Mouse (Mus musculus) neural tube, embryonic 11.5 days (tissue): ENCODE measurements at regions not wholly inside any gene's neighbourhood (a gene's known extent, or its start where the extent isn't known, plus 50 kb on each side); places are given as distances from the start of the nearest gene placed in this dataset.
A peak's percentile ranks its signal among the peaks of the same experiment; 100 is the strongest.

Experiments used
- ATAC-seq: fragments of 200-750 bp; cut with Nextera tagmentation; 2 replicates; pipeline ENCODE4 v1.8.0; 2017; ENCODE audit warnings: moderate number of reproducible peaks, mild to moderate bottlenecking, moderate TSS enrichment, moderate library complexity; ENCODE audit not compliant: insufficient read depth, low FRiP score, low TSS enrichment
- DNase-seq: peaks from one replicate; pipeline ENCODE4 v3.0.0-alpha.2; 2015; ENCODE audit warnings: low spot score
- H3K27ac ChIP-seq: fragments of 300-500 bp; sonication (generic); 2 replicates; pipeline ENCODE4 v1.5.1; 2014; ENCODE audit warnings: low read depth, mild to moderate bottlenecking, low read length
- H3K27me3 ChIP-seq: fragments of 300-500 bp; sonication (generic); 2 replicates; pipeline ENCODE4 v1.6.1; 2014; ENCODE audit warnings: mild to moderate bottlenecking, low read length, mixed read lengths; ENCODE audit not compliant: control insufficient read depth, insufficient read depth
- H3K36me3 ChIP-seq: fragments of 300-500 bp; sonication (generic); 2 replicates; pipeline ENCODE4 v1.6.1; 2014; ENCODE audit warnings: mild to moderate bottlenecking, low read length, moderate library complexity, mixed read lengths; ENCODE audit not compliant: control insufficient read depth, insufficient read depth
- H3K4me1 ChIP-seq: fragments of 300-500 bp; sonication (generic); 2 replicates; pipeline ENCODE4 v1.6.1; 2014; ENCODE audit warnings: low read length, mixed read lengths; ENCODE audit not compliant: control insufficient read depth, insufficient read depth
- H3K4me2 ChIP-seq: fragments of 300-500 bp; sonication (generic); 2 replicates; pipeline ENCODE4 v1.6.1; 2014; ENCODE audit warnings: low read depth, mild to moderate bottlenecking, moderate library complexity
- H3K4me3 ChIP-seq: fragments of 300-500 bp; sonication (generic); 2 replicates; pipeline ENCODE4 v1.5.1; 2014; ENCODE audit warnings: low read depth, low read length
- H3K9ac ChIP-seq: fragments of 300-500 bp; sonication (generic); 2 replicates; pipeline ENCODE4 v1.6.1; 2014; ENCODE audit warnings: mild to moderate bottlenecking, low read length
- H3K9me3 ChIP-seq: fragments of 300-500 bp; sonication (generic); 2 replicates; pipeline ENCODE4 v1.6.1; 2016; ENCODE audit warnings: low read length; ENCODE audit not compliant: control insufficient read depth
- WGBS: fragments of 180-500 bp; shearing (Covaris S2); extraction: QIAGEN DNeasy Blood & Tissue Kit; methylation state at CpG from one replicate; pipeline ENCODE4 v1.1.7; 2014; 5-methylcytosine and 5-hydroxymethylcytosine counted together

DNA sequence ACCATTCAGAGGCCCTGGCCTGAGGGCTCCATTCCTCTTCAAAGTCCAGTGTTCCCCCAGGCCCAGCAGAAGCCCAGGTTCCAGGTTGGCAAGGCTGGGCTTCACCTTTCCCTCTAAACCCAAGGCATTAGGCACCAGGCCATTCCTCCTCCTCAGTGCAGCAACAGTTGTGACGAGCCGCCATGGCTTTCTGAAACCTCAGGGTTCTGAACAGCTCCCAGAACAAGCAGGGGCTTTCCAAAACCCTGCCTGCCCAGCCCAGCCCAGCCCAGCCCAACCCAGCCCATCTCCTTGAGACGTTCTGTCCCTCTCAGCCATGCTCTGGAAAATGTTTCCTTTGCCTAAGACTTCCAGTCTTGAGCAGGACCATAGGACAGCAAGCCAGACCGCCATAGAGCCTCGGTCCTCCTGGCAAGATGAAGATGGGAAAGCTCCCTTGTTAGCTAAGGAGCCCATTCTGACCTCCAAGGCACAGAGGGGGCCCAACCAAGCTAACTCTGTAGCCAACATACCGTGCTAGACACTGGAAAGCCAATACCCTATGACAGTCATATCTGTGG is 89.8 kb downstream of the Zfp36l2 start:
- H3K27ac ChIP-seq: no peak overlapping the region
- no peaks in the 10 kb centered on the region for H3K27me3 ChIP-seq
- DNase-seq (no peak), ATAC-seq (no peak)
- H3K4me2 ChIP-seq: no peak overlapping the region
- no peak overlapping the region for H3K9ac ChIP-seq
- H3K4me1 ChIP-seq: peaks cover 16% of the 10 kb centered on the region
- H3K9me3 ChIP-seq: no peaks in the 10 kb centered on the region
- H3K36me3 ChIP-seq: no peaks in the 10 kb centered on the region
- no peak overlapping the region for H3K4me3 ChIP-seq
- 89% methylated on average over 6 of the region's 6 CpGs for WGBS

DNA sequence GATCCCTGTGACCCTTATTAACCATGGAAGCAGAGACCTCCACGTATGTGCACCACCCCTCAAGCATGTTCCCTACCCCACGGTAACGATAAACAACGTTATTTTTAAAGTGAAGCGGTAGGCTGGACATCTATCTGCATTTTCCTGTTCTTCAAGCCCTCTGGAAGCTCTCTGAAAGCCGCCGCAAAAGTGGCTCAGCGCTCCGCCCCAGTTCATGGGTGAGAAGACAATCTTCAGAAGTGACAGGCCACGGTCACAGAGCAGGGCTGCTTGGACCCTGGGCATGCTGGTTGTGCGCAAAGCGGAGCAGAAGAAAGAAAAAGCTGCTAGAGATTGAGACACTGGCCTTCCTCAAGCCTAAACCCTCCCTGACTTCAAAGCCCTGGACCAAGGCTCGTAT is 90.5 kb downstream of the Zfp36l2 start:
- DNase-seq: peak; percentile 32
- no peak overlapping the region for H3K4me3 ChIP-seq
- 62% methylated on average over 13 of the region's 13 CpGs for WGBS

DNA sequence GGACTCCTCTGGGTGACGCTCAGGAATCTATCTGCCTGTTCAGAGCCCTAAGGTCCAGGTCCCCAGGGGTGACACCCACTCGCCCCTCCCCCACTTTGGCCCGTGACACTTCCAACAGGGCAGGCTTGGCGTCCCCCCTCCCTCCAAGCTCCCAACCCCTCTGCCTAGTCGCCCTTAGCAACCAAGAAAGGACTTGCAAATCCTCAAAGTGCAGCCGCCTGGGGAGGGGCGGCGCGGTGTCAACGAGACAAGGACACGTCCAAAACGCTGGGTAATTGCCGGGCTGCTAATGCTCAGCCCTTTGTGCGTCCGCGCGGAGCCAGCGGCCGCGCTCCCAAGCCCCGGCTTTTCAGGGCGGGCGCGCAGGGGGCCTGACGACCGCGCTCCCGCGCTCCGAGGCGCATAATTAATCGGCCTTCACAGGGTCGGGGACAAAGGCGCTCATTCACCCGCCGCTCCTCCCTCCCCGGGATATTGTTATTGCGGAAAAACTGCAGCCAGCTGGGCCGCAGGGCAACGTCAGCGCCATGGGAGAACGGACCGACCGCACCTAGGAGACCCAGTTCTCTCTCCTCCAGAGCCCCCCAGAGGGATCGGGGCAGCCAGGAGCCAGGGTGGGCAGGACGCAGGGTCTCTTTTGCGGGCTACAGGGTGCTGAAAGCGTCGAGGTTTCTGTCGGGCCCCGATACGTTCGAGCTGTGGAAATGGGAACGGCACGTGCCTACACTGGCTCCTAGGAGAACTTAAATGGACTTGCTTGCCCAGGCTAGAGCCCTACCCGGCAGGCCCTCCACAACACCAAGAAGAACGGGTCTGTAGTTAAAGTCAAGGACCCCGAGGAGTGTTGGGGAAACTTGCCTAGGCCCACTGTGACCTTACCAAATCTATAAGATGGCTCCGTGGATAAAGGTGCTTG is 91.1 kb downstream of the Zfp36l2 start:
- ATAC-seq (peak; percentile 89), DNase-seq (peak; percentile 92)
- 2% methylated on average over 59 of the region's 59 CpGs for WGBS
- Histone ChIP-seq H3K9me3 (no peaks in the 10 kb centered on the region), H3K9ac (peak overlapping the region; percentile 71), H3K36me3 (no peaks in the 10 kb centered on the region), H3K27ac (peak overlapping the region; percentile 89), H3K4me1 (peaks cover 16% of the 10 kb centered on the region), H3K27me3 (no peaks in the 10 kb centered on the region), H3K4me2 (peak overlapping the region; percentile 47), H3K4me3 (peak overlapping the region; percentile 25)

More for the DNA sequence above, 90.5 kb downstream of the Zfp36l2 start:
- Histone ChIP-seq H3K27me3 (no peaks in the 10 kb centered on the region), H3K4me1 (peaks cover 16% of the 10 kb centered on the region), H3K9ac (peak overlapping the region; percentile 71), H3K27ac (peak overlapping the region; percentile 89), H3K4me2 (peak overlapping the region; percentile 47; the same call in 1 of the 2 replicates), H3K36me3 (no peaks in the 10 kb centered on the region), H3K9me3 (no peaks in the 10 kb centered on the region)
- ATAC-seq: no peak

DNA sequence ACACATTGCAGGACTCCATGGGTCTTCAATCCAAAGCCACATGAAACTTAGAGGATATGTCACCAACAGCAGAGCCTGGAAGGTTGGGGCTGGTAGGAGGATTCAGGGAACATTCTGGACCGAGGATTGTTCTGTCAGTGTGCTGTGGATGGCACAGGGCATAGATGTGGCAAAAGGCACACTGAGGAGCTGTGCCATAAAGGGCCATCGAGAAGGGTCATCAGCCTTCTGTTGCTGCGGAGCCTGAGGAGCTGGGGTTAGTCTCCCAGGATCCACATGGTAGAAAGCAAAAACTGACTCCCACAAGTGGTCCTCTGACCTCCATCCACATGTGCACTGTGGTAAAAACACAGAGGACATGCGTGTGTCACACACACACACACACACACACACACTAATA is 91.9 kb downstream of the Zfp36l2 start:
- DNase-seq (no peak), ATAC-seq (peak; percentile 36)
- H3K27ac ChIP-seq: peak overlapping the region; percentile 89

DNA sequence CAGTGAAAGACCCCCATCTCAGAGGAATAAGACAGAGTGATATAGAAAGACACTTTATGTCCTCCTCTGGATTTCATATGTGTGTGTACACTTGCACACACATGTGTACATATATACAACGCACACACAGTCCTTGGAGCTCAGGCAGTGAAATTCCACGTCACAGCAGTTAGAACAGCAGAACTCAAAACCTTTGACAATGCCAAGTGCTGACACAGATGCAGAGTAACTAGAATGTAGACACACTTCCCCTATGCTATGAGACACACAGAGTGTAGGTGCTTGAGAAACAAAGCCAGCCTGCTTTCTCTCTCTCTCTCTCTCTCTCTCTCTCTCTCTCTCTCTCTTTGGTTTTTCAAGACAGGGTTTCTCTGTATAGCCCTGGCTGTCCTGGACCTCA is 92.7 kb downstream of the Zfp36l2 start:
- WGBS: 84% methylated on average over 2 of the region's 2 CpGs
- H3K27ac ChIP-seq: no peak overlapping the region
- no peak for DNase-seq

More for the DNA sequence above, 91.9 kb downstream of the Zfp36l2 start:
- no peaks in the 10 kb centered on the region for H3K36me3 ChIP-seq
- H3K4me2 ChIP-seq: no peak overlapping the region
- no peak overlapping the region for H3K4me3 ChIP-seq
- no peaks in the 10 kb centered on the region for H3K27me3 ChIP-seq
- peaks cover 16% of the 10 kb centered on the region for H3K4me1 ChIP-seq
- 15% methylated on average over 4 of the region's 4 CpGs for WGBS
- 0 out of 2 replicates have a peak overlapping the region, but pooled peaks have one; percentile 31 for H3K9ac ChIP-seq
- H3K9me3 ChIP-seq: no peaks in the 10 kb centered on the region

DNA sequence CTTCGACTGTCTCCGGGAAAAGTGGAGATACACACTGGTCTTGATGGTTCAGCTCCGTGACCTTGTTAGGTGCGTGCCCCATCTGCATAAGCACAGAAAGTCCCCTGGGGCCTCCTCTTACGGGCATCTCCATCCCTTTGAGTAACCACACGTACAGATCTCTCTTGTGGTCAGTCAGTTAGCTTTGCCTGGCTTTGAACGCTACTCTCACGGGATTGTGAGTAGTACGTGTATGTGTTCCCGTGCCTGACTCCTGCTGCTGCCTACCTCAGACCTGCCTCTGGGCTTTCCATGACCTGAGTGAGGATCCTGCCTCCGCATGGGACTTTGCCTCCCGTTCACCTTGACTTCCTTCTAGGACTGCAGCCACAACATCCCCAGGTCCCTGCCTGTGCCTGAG is 101.4 kb downstream of the Zfp36l2 start:
- no peaks in the 10 kb centered on the region for H3K9me3 ChIP-seq
- WGBS: 88% methylated on average over 12 of the region's 12 CpGs

More for the DNA sequence above, 92.7 kb downstream of the Zfp36l2 start:
- no peak for ATAC-seq
- peaks cover 16% of the 10 kb centered on the region for H3K4me1 ChIP-seq
- no peaks in the 10 kb centered on the region for H3K9me3 ChIP-seq
- no peak overlapping the region for H3K4me2 ChIP-seq
- no peak overlapping the region for H3K9ac ChIP-seq
- H3K4me3 ChIP-seq: no peak overlapping the region
- no peaks in the 10 kb centered on the region for H3K36me3 ChIP-seq
- H3K27me3 ChIP-seq: no peaks in the 10 kb centered on the region

DNA sequence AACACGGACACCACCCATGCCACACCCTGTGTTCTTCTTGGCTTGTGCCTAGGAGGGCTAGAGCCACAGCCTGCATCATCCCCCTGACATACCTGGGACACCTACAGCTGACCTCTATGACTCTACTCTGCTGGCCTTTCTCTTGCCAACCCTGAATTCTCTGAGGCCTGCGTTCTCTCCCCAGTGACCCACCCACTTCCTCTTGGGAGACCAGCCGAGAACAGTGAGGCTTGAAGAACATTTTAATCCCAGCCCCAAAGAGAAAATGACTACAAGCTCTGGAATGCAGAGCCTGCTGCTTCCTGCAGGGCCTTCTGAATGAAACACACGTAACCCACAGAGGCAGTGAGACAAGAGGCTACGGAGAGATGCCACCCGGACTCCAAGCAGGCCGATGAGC is 102.0 kb downstream of the Zfp36l2 start:
- peaks cover 10% of the 10 kb centered on the region for H3K4me1 ChIP-seq
- H3K36me3 ChIP-seq: no peaks in the 10 kb centered on the region
- no peak overlapping the region for H3K4me3 ChIP-seq
- H3K27ac ChIP-seq: no peak overlapping the region
- H3K4me2 ChIP-seq: no peak overlapping the region
- DNase-seq (no peak), ATAC-seq (no peak)
- no peak overlapping the region for H3K9ac ChIP-seq
- H3K9me3 ChIP-seq: no peaks in the 10 kb centered on the region
- H3K27me3 ChIP-seq: no peaks in the 10 kb centered on the region
- WGBS: 61% methylated on average over 7 of the region's 7 CpGs

More for the DNA sequence above, 101.4 kb downstream of the Zfp36l2 start:
- Histone ChIP-seq H3K27me3 (no peaks in the 10 kb centered on the region), H3K4me2 (no peak overlapping the region), H3K9ac (no peak overlapping the region), H3K27ac (no peak overlapping the region), H3K4me3 (no peak overlapping the region), H3K4me1 (peaks cover 10% of the 10 kb centered on the region), H3K36me3 (no peaks in the 10 kb centered on the region)
- ATAC-seq (no peak), DNase-seq (no peak)

DNA sequence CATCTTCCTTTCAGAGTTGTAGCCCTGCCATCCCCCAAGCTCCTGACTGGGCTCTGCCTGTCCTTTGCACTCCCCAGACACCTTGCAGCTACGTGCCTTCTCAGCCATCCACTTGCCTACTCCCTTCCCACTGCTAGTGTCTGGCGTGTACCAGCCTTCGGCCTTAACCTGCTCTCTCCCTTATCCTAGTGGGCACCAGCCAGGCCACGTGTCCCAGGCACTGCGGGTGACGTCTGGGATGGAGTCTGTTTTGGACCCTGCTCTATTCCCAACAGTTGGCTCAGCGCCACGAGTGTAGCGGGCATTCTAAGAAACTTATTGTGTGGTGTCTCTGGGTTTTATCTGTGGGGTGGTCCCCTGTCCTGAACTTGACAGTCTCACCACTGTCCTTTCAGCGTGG is 102.5 kb downstream of the Zfp36l2 start:
- no peak for ATAC-seq
- H3K4me1 ChIP-seq: peaks cover 10% of the 10 kb centered on the region
- WGBS: 91% methylated on average over 10 of the region's 10 CpGs
- H3K4me3 ChIP-seq: no peak overlapping the region
- no peaks in the 10 kb centered on the region for H3K27me3 ChIP-seq
- H3K4me2 ChIP-seq: no peak overlapping the region
- H3K36me3 ChIP-seq: no peaks in the 10 kb centered on the region
- no peaks in the 10 kb centered on the region for H3K9me3 ChIP-seq
- H3K9ac ChIP-seq: no peak overlapping the region
- no peak for DNase-seq
- no peak overlapping the region for H3K27ac ChIP-seq
